Mouse (Mus musculus) kidney, postnatal 14 days (tissue): Measurements from ENCODE around the gene Antxr1.

ENCODE experiments used
- DNase-seq: peaks from one replicate; pipeline ENCODE4 v3.0.0; 2022; ENCODE audit warnings: mixed read lengths

Gene Antxr1

DNA sequence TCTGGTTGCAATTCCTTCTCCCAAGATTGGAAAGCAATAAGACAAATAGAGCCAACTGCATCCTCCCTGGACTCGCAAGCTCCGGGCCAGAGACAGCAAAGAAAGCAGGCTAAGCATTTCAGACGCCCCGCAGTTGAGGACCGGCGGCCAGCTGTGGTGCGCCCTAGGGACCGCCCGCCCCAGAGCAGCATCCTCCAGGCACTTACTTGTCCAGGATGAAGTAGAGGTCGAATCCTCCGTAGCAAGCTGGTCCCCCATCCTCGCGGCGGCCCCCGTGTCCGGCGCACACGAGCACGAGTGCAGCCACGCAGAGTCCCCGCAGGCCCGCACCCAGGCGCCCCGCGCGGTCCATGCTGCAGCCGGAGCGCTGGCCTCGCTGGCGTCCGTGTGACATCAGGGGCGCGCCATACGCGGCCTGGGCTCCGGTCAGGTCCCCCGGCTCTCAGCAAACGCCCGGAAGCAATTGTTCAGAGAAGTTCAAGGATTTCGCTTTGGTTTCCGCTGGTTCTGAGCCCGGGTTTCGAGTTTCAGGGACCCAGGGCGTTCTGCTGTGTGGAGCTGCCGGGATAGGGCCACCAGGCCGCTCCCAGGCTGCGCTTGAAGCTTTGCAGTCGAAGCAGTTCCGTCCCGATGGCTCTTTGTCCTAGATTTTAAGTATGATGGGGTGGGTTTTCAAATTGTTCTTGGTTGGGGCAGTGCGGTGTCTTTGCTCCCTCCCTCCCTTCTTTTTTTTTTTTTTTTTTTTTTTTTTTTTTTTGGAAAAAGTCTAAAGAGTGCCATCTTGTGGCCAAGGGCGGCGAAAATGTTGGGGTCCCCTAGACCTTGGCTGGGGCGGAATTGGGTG lies at the start of gene Antxr1:
TSS of gene Antxr1 (minus strand) at position 731 of the 844 bp plus-strand sequence.
- peak; percentile 67 for DNase-seq

DNA sequence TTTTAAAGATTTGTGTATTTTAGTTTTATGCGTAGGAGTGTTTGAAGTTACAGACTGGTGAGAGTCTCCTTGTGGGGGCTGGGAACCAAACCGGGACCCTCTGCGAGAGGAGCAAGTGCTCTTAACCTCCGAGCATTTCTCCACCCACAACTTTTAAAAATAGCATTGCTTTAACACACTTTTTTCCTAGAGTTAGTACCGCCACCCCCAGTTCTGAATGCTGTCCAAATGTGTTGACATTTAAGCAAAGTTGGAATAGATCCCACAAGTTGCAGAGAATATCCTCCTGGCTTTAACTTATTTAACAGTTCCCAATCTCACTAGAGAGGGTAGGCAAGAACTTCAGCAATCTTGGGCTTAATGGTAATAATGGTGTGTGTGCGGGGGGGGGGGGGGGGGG lies 49.1 kb upstream of the Antxr1 start:
- DNase-seq: no peak

DNA sequence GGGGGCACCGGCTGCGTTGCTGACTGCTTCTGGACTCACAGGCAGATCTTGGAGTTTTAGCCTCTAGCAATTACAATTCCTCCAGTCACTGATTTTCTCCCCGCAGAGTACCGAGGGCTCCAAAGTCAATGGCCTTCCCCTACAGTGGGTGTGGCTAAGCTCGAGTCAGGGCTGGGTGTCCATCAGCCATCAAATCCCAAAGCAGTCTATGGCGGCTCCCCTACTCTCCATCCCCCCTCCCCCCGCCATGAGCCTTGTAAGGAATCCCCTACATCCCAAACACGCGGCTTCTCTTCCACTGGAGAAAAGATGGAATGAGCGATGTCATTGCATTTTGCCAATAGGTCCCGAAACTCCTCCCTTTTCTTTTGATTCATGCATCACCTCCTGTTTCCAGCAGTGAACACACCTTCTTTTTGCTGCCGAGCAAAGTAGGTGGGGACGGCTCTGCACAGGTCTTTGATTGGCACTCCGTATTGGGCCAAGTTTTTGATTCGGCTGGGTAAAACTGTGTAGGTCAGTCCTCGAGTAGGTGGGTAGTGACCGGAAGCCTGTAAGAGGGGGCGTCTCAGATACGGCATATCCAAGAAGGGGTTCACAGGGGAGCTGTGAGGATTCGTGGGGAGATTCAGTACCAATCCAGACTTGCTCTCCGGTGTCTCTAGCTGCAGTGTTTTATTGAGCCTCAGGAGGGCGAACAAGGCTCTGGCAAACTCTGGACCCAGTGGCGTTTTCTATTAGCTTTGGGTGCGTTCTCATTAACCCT lies 48.5 kb upstream of the Antxr1 start:
- DNase-seq: peak; percentile 25

DNA sequence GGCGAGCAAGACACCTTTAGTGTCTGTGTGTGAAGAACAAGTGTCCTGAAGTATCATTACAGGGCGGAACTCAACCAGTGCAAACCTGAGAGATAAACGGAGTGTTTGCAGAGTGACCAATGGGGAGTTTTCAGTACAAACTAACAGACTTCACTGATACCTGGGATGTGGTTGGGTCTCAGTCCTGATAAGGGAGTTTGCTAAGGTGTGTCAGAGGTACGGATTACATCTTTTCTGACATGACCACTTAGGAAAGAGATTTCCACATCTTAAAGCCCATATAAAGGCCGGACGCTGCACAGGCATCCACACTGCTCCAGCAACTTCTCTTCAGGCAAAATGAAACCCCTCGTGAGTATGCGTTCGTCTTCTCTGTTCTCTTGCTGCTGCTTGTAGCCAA lies 37.4 kb upstream of the Antxr1 start, which contains the start of gene Gkn2:
TSS of gene Gkn2 (plus strand) at position 301 of the 400 bp plus-strand sequence.
- DNase-seq: no peak

DNA sequence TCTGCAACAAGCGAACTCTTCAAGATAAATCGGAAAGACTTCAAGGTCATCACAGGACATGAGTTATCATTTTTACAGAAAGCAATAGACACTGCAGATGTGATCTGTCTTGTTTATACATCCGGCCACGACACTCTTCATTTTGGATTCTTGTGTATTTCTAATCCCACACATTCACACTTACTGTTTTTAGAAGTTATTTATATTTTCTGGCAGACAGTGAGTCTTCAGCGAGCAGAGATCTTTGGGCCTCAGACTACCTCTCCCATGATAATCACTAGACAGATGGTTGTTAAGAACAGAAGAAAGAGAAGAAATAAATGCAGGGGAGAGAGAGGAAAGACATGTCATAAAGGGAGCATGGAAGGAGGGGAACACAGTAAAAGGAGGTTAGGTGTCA lies 33.6 kb upstream of the Antxr1 start:
- DNase-seq: no peak

DNA sequence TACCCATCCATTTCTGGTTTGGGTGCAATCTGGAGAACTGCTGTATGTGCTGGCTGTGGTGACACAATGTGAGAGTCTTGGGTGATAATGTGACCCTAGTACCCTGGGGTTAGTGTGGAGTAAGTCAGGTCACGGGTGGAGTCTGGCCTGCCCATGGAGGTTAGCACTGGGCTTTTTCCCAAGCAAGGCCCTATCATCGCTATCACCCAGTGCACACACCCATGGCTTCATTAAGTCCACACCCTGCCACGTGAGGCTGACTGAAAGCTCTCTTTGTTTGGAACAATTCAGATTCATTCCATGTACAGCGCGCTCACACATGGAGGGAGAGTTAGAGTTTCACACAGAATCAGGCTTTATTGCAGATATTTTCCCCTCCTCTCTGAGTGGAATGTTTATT lies 18.8 kb upstream of the Antxr1 start:
- DNase-seq: no peak

DNA sequence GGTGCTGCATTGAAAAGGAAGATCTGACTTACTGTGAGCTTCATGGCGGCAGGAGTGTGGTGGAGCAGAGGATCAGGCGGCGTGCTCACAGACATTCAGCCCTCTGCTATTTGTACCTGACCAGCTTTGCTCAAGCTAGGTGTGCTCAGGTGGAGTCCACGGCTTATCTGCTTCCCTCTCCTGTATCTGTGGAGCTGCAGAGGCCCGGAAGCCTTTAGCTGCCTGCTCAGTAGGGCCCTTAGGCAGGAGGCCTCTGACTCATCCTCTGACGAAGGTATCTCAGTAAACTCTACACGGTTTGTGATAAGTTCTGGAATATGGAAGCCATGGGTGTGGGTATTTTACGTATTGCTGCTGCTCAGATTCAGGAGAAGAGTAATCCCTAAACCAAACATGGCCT lies 15.2 kb upstream of the Antxr1 start, which contains the start of gene Gkn1:
TSS of gene Gkn1 (minus strand) at position 114 of the 400 bp plus-strand sequence.
- no peak for DNase-seq

DNA sequence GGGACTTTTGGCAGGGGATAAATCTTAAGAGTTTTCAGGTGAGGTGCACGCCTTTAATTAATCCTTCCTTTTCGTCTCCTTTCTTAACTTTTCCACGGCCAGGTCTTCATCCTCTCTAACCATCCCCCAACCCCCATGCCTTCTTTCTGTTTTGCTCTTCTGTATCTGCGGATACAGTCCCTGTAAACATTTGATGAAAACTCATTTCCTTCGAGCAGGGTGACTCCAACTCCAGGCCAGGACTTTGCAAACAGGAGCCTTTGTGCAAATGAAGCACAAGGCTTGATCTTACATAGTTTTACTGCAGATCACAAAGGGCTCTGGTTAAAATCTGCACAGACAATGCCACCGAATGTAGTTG lies 294 bp upstream of the Antxr1 start:
- no peak for DNase-seq

DNA sequence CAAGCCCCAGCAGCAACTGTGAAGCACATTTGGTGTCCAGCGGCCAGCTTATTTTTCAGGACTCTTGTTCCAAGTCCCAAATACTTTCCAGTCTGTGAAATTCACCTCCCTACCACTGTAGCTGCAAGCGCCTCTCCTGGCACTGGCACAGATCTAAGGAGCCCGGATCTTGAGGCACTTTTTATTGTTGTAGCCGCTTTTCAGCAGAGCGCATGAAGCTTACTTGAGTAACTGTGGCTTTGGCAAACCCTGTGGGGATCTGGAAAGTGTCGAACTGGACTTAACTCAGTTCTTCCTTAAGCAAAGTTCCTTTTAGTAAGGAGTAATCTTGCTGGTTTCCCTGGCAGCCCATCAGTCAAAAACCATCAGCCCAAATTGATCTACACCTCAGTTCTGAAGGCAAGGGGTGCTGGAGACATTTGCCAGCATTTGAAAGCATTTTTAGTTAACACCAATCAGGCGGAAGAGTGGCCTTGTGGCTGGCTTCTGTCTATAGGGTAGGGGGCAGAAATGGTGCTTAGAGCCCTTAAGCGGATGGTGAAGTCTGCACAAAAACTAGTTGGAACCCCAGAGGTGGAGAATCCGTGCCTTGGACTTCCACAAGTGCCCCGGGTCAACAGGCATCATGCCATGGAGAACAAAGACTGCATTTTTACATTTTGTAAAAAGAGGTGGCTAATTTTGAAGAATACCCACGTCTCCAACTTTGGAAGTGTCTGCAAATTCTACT lies 1.1 kb downstream of the Antxr1 start:
- no peak for DNase-seq

DNA sequence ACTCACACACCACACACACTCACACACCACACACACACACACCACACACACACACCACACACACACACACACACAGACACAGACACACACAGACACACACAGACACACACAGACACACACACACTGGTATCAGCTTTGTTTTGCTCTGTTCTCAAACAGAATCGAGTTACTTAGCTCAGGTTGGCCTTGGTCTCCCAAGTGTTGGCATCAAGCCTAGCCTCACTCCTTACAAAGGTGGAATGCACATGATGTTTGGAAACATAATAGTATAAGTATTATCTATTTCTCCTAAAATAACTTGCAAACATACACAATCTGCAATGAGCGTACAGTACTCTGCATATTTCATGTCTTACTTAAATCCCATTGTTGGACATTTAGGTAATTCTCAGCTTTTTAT lies 3.2 kb downstream of the Antxr1 start:
- no peak for DNase-seq

DNA sequence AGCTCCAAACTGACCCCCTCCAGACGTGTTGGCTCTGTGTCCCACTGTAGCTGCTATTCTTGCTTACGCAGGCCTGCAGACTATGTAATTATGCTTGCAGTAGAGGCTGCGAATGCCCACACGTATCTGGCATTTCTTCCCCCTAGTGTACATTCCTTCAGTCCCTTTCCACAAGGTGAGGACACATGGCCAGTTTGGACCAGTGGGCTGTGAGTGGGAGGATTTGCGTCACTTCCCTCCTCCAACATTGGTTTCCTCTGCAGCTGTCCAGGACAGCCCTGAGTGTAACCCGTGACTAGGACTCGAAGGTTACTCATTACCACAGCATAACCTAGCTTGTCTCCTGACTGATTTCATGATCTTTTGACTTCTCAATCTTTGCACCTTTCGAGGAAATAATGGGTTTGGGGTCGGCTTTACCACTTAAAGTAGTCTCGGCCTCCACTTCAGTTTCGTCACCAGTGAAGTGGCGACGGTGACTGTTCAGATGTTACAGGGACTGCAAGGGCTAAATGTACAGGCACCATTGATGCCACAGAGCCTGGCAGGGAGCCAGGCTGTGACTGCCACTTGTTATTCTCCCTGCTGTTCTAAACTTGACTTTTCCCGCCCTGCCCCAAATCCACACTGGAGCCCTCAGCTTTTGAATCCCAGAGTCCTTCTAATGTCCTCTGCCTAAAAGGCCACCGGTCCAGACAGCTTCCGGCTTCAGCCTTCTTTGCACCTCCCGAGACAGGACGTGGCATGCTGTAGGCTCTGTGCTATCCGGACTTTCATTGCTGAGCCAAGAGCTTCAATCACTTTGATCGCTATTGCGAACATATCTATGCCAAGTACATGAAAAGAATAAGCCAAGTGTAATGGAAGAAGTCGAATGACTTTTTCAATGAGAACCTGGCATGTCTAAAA lies 7.1 kb downstream of the Antxr1 start:
- DNase-seq: peak; percentile 29

DNA sequence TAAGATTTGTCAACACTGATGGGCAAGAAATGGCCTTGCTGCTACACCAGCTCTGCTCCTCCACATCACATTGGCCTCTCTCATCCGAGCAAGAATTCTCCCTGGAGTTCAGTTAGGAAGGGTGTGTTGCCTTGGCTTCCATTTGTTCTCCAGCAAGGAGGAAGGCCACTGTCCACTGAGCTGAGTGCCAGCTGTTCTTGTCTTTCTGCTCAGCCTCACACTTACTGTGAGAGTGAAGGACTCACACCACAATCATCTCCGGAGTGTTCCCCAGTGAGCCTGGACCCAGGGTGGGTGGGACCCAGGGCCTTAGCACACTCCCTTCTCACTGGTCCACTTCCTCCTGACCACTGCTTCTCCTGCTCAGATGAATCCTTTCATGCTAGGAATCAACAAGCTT lies 8.7 kb downstream of the Antxr1 start:
- no peak for DNase-seq

DNA sequence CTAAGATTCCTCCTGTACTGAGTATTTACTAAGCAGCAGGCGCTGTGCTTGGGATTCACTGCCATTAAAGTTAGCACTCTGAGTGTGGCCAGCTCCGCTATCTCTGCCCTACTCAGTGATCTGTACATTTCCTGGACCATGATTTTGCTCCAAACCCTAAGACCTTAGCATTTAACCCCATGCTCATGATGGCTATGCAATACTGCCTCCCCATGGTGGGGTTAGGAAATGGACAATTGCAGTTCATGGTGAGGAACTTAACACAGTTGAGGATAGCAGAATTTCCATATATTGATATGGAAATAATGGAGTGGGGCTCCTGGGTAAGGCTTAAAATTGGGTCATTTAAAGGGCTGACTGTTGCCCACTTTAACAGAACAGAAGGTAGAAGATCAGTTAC lies 12.2 kb downstream of the Antxr1 start:
- peak; percentile 45 for DNase-seq

DNA sequence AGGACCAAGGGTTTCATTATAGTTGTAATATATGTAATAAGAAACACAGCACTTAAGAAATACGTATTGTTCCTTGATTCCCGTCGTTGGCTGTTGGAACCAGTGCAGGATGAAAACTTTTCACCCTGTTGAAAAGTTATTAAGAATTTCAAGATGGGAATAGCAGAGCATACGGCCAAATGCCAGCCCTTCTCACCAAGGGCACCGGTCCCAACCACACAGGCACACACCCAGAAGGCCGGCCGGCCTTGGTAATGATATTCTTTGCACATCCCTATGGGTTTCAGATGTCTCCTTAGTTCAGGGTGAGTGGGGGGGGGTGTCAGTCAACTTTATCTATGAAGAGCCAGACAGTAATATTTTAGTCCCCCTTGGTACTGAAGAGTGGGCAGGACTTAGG lies 17.0 kb downstream of the Antxr1 start:
- no peak for DNase-seq

DNA sequence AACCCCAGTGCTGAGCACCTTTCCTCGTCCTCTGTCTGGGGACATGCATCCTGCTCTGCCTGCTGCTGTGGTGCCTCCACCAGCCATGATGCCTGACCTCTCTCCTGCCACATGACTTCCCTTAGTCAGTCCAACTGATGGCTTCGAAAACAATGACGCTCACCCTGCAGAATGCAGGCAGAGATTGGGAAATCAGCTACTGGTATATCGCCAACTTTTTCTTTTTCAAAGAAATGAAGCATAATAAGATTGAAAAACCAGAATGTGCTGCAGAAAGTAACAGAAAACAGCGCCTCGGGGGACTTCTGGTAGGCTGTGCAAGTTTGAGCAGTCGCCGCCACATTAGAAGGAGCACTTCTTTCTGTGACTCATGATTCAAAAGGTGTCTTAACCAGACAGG lies 18.7 kb downstream of the Antxr1 start:
- peak; percentile 33 for DNase-seq

DNA sequence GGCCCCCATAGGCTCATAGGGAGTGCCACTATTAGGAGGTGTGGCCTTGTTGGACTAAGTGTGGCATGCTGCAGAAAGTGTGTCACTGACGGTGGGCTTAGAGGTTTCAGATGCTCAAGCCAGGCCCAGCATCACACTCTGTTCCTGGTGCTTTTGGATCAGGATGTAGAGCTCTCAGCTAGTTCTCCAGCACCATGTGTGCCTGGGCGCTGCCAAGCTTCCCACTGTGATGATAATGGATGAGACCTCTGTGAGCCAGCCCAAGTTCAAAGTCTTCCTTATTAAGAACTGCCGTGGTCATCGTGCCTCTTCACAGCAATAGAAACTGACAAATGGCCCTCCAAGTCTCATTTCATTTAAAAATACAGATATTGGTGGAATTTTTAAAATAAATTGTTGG lies 22.9 kb downstream of the Antxr1 start:
- DNase-seq: no peak

DNA sequence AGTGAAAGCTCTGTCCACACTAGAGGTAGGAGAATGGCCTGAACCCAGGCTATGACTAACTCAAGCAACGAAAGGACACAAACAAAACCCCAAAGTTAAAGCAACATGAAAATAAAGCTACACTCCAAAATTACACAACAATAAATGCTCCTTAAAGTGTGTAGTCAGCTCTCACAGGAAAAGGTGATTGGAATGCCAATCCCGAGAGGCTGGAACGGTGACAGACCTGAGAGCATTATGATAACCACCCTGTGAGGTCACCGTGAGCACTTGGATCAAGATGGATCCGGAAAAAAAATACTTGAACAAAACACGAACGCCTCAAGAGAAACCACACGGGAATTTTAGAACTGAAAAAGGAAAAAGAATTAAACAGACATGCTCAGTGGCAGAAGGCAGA lies 31.1 kb downstream of the Antxr1 start:
- DNase-seq: no peak

DNA sequence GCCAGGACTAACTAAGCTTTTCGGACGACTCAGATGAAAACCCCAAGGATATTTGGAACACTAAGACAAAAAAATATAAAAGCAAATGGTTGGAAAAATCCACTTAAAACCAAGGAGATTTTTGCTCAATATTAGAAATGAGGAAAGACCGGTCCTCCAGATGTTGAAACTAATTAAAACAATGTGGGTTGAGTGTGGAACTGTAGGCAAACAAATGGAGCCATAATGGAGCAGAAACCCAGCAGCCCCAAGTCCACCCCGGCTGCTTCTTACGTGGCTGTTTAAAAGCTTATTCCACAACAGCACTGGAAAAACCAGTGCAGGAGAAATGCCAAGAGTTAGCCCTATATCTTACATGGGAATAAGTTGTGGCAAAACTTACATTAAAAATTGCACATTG lies 32.9 kb downstream of the Antxr1 start:
- no peak for DNase-seq

DNA sequence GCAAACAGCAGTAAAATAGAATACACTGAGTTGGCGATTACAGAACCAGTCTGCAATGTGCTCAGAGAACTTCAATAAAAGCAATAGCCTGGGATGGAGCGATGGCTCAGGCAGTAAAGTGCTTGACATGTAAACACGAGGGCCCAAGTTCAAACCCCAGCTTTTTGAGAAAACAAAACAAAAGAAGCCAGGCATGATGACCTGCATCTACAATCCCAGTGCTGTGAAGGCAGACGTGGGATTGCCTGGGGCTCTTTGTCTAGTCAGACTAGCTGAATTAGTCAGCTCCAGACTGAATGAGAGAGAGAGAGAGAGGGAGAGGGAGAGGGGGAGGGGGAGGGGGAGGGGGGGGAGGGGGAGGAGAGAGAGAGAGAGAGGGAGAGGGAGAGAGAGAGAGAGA lies 33.6 kb downstream of the Antxr1 start:
- no peak for DNase-seq

DNA sequence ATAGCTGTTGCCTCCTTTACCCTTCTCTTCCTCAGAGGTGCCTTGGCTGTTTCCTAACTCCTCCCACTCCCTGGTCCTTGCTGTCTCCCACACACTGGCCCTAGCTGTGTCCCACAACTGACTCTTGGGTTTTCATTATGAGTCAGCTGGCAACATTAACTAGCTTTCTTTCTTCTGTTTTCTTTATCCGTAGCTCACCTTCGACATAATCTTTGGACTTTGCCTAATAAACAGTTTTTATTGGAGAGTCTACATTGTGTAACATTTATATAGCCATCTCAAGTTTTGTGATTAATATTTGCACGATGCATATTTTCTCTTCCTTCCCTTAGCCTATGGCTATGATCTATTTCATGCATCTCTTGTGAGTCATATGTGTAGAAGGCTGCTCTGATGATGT lies 40.7 kb downstream of the Antxr1 start:
- no peak for DNase-seq

DNA sequence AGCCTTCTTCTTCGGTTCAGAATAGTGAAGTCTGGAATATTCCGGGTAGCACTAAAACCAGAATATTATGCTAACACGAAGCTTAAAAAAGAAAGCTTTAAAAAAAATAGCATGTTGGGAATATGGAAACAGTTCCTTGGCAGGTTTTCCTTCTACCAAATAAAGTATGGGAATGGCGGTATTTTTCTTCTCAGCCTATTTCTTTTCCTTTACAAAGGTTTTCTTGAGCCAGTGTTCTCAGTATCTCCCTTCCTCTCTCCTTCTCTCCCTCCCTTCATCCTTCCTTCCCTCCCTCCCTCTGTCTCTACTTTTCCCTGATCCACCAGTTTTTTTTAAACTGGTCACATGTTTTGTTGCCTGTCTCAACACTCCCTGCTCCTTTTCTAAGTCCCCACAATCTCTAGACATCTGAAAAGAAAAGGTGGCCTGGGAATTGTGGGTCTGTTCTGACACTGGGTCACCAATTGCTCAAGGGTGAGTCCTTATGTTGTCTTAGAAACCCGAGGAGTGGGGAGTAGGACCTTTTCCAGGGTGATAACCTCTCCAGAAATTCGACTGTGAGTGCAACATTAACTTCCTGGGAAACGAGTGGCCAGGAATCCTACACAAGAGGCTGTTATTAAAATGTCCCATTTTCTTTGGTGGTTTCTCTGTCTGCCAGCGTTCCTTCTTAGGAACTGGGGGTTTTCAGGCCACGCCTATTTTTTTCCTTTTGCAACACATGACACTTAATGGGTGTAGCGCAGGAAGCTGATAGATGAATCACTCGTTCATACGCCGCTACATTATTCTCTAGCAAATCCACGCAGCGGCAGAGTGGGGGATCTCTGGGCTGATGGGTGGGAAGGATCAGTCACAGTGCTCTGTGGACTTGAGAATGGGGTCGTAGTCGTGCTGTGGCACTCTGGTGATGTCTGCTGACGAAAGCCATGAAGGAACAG lies 42.4 kb downstream of the Antxr1 start:
- DNase-seq: no peak
